Mouse (Mus musculus): Measurements from ENCODE around the gene Gcnt2.

The Gcnt2 gene

GRCm38 (mm10) chr13:40901831-40902459, 42.4 kb downstream of the Gcnt2 start:
- no peak for DNase-seq (ENCODE audit: low read depth, low spot score)

- DNase-seq (ENCODE audit: low read depth, low spot score) = no peak
These were observed 44.5 kb downstream of the Gcnt2 start for GRCm38 (mm10) chr13:40904080-40904479.

- peak; percentile 47 for DNase-seq (ENCODE audit: low read depth, low spot score)
These were observed 47.0 kb downstream of the Gcnt2 start for GRCm38 (mm10) chr13:40906528-40906927.

GRCm38 (mm10) chr13:40907274-40907673, 47.7 kb downstream of the Gcnt2 start:
- no peak for DNase-seq (ENCODE audit: low read depth, low spot score)

GRCm38 (mm10) chr13:40908044-40908443, 48.5 kb downstream of the Gcnt2 start:
- no peak for DNase-seq (ENCODE audit: low read depth, low spot score)

- no peak for DNase-seq (ENCODE audit: low read depth, low spot score)
These were observed 49.5 kb downstream of the Gcnt2 start for GRCm38 (mm10) chr13:40909060-40909459.

- DNase-seq (ENCODE audit: low read depth, low spot score) = peak; percentile 68
These were observed 50.5 kb downstream of the Gcnt2 start for GRCm38 (mm10) chr13:40910047-40910446.

GRCm38 (mm10) chr13:40911951-40912350, 52.4 kb downstream of the Gcnt2 start:
- DNase-seq (ENCODE audit: low read depth, low spot score) = no peak

- no peak for DNase-seq (ENCODE audit: low read depth, low spot score)
These were observed 54.0 kb downstream of the Gcnt2 start for GRCm38 (mm10) chr13:40913395-40914018.

- DNase-seq (ENCODE audit: low read depth, low spot score) = no peak
These were observed 54.6 kb downstream of the Gcnt2 start for GRCm38 (mm10) chr13:40914053-40914585.

GRCm38 (mm10) chr13:40916321-40917160, 57.0 kb downstream of the Gcnt2 start:
- peak; percentile 69 for DNase-seq (ENCODE audit: low read depth, low spot score)

GRCm38 (mm10) chr13:40917161-40918091, 57.9 kb downstream of the Gcnt2 start:
- peak; percentile 97 for DNase-seq (ENCODE audit: low read depth, low spot score)

- DNase-seq (ENCODE audit: low read depth, low spot score) = no peak
These were observed 61.9 kb downstream of the Gcnt2 start for GRCm38 (mm10) chr13:40921326-40922059.

- DNase-seq (ENCODE audit: low read depth, low spot score) = no peak
These were observed 62.8 kb downstream of the Gcnt2 start for GRCm38 (mm10) chr13:40922311-40922877.

- DNase-seq (ENCODE audit: low read depth, low spot score) = no peak
These were observed 64.3 kb downstream of the Gcnt2 start for GRCm38 (mm10) chr13:40923756-40924315.

GRCm38 (mm10) chr13:40928192-40928898, 68.8 kb downstream of the Gcnt2 start:
- DNase-seq (ENCODE audit: low read depth, low spot score) = no peak

GRCm38 (mm10) chr13:40931871-40932270, 72.3 kb downstream of the Gcnt2 start:
- DNase-seq (ENCODE audit: low read depth, low spot score) = peak; percentile 58

- DNase-seq (ENCODE audit: low read depth, low spot score) = no peak
These were observed 73.0 kb downstream of the Gcnt2 start for GRCm38 (mm10) chr13:40932573-40932972.

GRCm38 (mm10) chr13:40934341-40934740, 74.8 kb downstream of the Gcnt2 start:
- no peak for DNase-seq (ENCODE audit: low read depth, low spot score)
